Mouse (Mus musculus) intestine, embryonic 15.5 days (tissue): Measurements from ENCODE around the gene Pycr1. TPM values are rescaled to one million over a fixed set of nuclear protein-coding genes. Genes with fewer than 3 reads are reported as not detected.
"Not testable (repeated sequence)": the region's sequence is repeated elsewhere in the genome, so short reads cannot be mapped to it uniquely, and the experiment has no call there.

Experiments used
- ATAC-seq: fragments of 200-750 bp; cut with Nextera tagmentation; 2 replicates; pipeline ENCODE4 v1.8.0; 2017; ENCODE audit warnings: moderate TSS enrichment, moderate library complexity
- H3K27ac ChIP-seq: fragments of 300-500 bp; sonication (generic); 2 replicates; pipeline ENCODE4 v1.5.1; 2015; ENCODE audit warnings: mild to moderate bottlenecking, inconsistent platforms
- H3K27me3 ChIP-seq: fragments of 300-500 bp; sonication (generic); replicated peaks from 2 replicates; pipeline ENCODE4 v1.6.1; 2015; ENCODE audit warnings: inconsistent platforms
- H3K36me3 ChIP-seq: fragments of 300-500 bp; sonication (generic); 2 replicates; pipeline ENCODE4 v1.6.1; 2015; ENCODE audit warnings: inconsistent platforms
- H3K4me1 ChIP-seq: fragments of 300-500 bp; sonication (generic); replicated peaks from 2 replicates; pipeline ENCODE4 v1.6.1; 2015; ENCODE audit warnings: inconsistent platforms
- H3K4me2 ChIP-seq: fragments of 300-500 bp; sonication (generic); replicated peaks from 2 replicates; pipeline ENCODE4 v1.6.1; 2015; ENCODE audit warnings: mild to moderate bottlenecking, inconsistent platforms
- H3K4me3 ChIP-seq: fragments of 300-500 bp; sonication (generic); replicated peaks from 2 replicates; pipeline ENCODE4 v1.5.1; 2015; ENCODE audit warnings: inconsistent platforms
- H3K9ac ChIP-seq: fragments of 300-500 bp; sonication (generic); 2 replicates; pipeline ENCODE4 v1.6.1; 2015; ENCODE audit warnings: inconsistent platforms
- H3K9me3 ChIP-seq: fragments of 300-500 bp; sonication (generic); 2 replicates; pipeline ENCODE4 v1.6.1; 2016; ENCODE audit warnings: inconsistent platforms
- WGBS: fragments of 180-500 bp; shearing (Covaris S2); methylation state at CpG from one replicate; pipeline ENCODE4 v1.1.7; 2015; 5-methylcytosine and 5-hydroxymethylcytosine counted together
- polyA plus RNA-seq: library from polyadenylated mRNA; unstranded; fragments of >200 nt; fragmentation: Nextera tagmentation; extraction: Ambion mirVana; gene quantifications from 2 replicates; pipeline ENCODE4 v1.2.1, GENCODE M21; 2015

Pycr1 gene
- 26.4 TPM in 2 replicates for polyA plus RNA-seq

- H3K4me1 ChIP-seq, result peaks cover 16% of the 10 kb centered on the region
- peak within 1 kb of the TSS; percentile 97 for H3K4me2 ChIP-seq
- H3K9ac ChIP-seq, result peak within 1 kb of the TSS; percentile 57
- no peak within 1 kb of the TSS for H3K27ac ChIP-seq
- H3K9me3 ChIP-seq, result no peaks in the 10 kb centered on the region
- ATAC-seq, result peak; percentile 99
- H3K36me3 ChIP-seq, result no peaks in the 10 kb centered on the region
- under 1% methylated on average over 15 of the region's 15 CpGs for WGBS
- peak within 1 kb of the TSS; percentile 43 for H3K4me3 ChIP-seq
- H3K27me3 ChIP-seq, result peaks cover 13% of the 10 kb centered on the region; the same call in 1 of the 2 replicates
These were observed at the start of gene Pycr1 for GRCm38 (mm10) chr11:120643601-120643987. Gene Pycr1, minus strand, starts transcription at chr11:120643769.

- no peaks in the 10 kb centered on the region for H3K9me3 ChIP-seq
- no peaks in the 10 kb centered on the region for H3K27me3 ChIP-seq
- no peak for ATAC-seq
- 89% methylated on average over 4 of the region's 4 CpGs for WGBS
- H3K4me3 ChIP-seq, result no peak overlapping the region
- H3K36me3 ChIP-seq, result peaks cover 8% of the 10 kb centered on the region; the same call in 1 of the 2 replicates
- H3K27ac ChIP-seq, result no peak overlapping the region
- peaks cover 9% of the 10 kb centered on the region; the same call in 1 of the 2 replicates for H3K4me1 ChIP-seq
- no peak overlapping the region for H3K9ac ChIP-seq
- no peak overlapping the region for H3K4me2 ChIP-seq
These were observed 49.0 kb upstream of the Pycr1 start for GRCm38 (mm10) chr11:120692471-120693011.

GRCm38 (mm10) chr11:120689365-120689764 is 45.8 kb upstream of the Pycr1 start:
- H3K9ac ChIP-seq, result no peak overlapping the region
- 81% methylated on average over 3 of the region's 3 CpGs for WGBS
- no peak overlapping the region for H3K4me2 ChIP-seq
- ATAC-seq, result no peak
- no peaks in the 10 kb centered on the region for H3K4me1 ChIP-seq
- H3K36me3 ChIP-seq, result peaks cover 15% of the 10 kb centered on the region; the same call in 1 of the 2 replicates
- no peaks in the 10 kb centered on the region for H3K27me3 ChIP-seq
- no peak overlapping the region for H3K27ac ChIP-seq
- no peaks in the 10 kb centered on the region for H3K9me3 ChIP-seq
- H3K4me3 ChIP-seq, result no peak overlapping the region

GRCm38 (mm10) chr11:120686650-120687272 is 43.2 kb upstream of the Pycr1 start:
- H3K4me2 ChIP-seq, result no peak overlapping the region
- H3K4me3 ChIP-seq, result no peak overlapping the region
- no peak overlapping the region for H3K9ac ChIP-seq
- ATAC-seq, result no peak; the same call in 1 of the 2 replicates
- 73% methylated on average over 20 of the region's 20 CpGs for WGBS
- H3K27ac ChIP-seq, result no peak overlapping the region
- H3K36me3 ChIP-seq, result peaks cover 15% of the 10 kb centered on the region; the same call in 1 of the 2 replicates
- no peaks in the 10 kb centered on the region for H3K4me1 ChIP-seq
- H3K27me3 ChIP-seq, result no peaks in the 10 kb centered on the region
- H3K9me3 ChIP-seq, result no peaks in the 10 kb centered on the region

- H3K36me3 ChIP-seq, result peaks cover 19% of the 10 kb centered on the region; the same call in 1 of the 2 replicates
- H3K4me2 ChIP-seq, result no peak overlapping the region
- no peaks in the 10 kb centered on the region for H3K9me3 ChIP-seq
- H3K27ac ChIP-seq, result no peak overlapping the region
- H3K27me3 ChIP-seq, result no peaks in the 10 kb centered on the region
- H3K4me1 ChIP-seq, result no peaks in the 10 kb centered on the region
- 78% methylated on average over 2 of the region's 2 CpGs for WGBS
- no peak overlapping the region for H3K9ac ChIP-seq
- no peak overlapping the region for H3K4me3 ChIP-seq
- ATAC-seq, result no peak
These were observed 41.1 kb upstream of the Pycr1 start for GRCm38 (mm10) chr11:120684660-120685059.

- ATAC-seq, result no peak
- H3K36me3 ChIP-seq, result peaks cover 15% of the 10 kb centered on the region; the same call in 1 of the 2 replicates
- 81% methylated on average over 2 of the region's 2 CpGs for WGBS
These were observed 40.5 kb upstream of the Pycr1 start for GRCm38 (mm10) chr11:120684086-120684485.

GRCm38 (mm10) chr11:120683536-120683935 is 40.0 kb upstream of the Pycr1 start:
- Histone ChIP-seq H3K9me3 (no peaks in the 10 kb centered on the region), H3K27me3 (no peaks in the 10 kb centered on the region), H3K36me3 (peaks cover 13% of the 10 kb centered on the region; the same call in 1 of the 2 replicates), H3K27ac (no peak overlapping the region), H3K4me3 (no peak overlapping the region), H3K4me1 (no peaks in the 10 kb centered on the region), H3K4me2 (no peak overlapping the region), H3K9ac (no peak overlapping the region)
- no peak for ATAC-seq
- 89% methylated on average over 3 of the region's 3 CpGs for WGBS

More at GRCm38 (mm10) chr11:120684086-120684485, 40.5 kb upstream of the Pycr1 start:
- H3K9me3 ChIP-seq, result no peaks in the 10 kb centered on the region
- no peak overlapping the region for H3K27ac ChIP-seq
- H3K4me3 ChIP-seq, result no peak overlapping the region
- no peaks in the 10 kb centered on the region for H3K27me3 ChIP-seq
- H3K4me2 ChIP-seq, result no peak overlapping the region
- no peaks in the 10 kb centered on the region for H3K4me1 ChIP-seq
- no peak overlapping the region for H3K9ac ChIP-seq

- H3K27ac ChIP-seq, result no peak overlapping the region
- no peak overlapping the region for H3K4me2 ChIP-seq
- H3K9me3 ChIP-seq, result no peaks in the 10 kb centered on the region
- H3K4me3 ChIP-seq, result no peak overlapping the region
- 94% methylated on average over 5 of the region's 5 CpGs for WGBS
- peaks cover 20% of the 10 kb centered on the region; the same call in 1 of the 2 replicates for H3K36me3 ChIP-seq
- no peak for ATAC-seq
- H3K4me1 ChIP-seq, result no peaks in the 10 kb centered on the region
- H3K9ac ChIP-seq, result no peak overlapping the region
- H3K27me3 ChIP-seq, result no peaks in the 10 kb centered on the region
These were observed 39.1 kb upstream of the Pycr1 start for GRCm38 (mm10) chr11:120682683-120683082.

GRCm38 (mm10) chr11:120679909-120680308 is 36.3 kb upstream of the Pycr1 start:
- H3K9ac ChIP-seq, result no peak overlapping the region
- H3K36me3 ChIP-seq, result peaks cover 13% of the 10 kb centered on the region; the same call in 1 of the 2 replicates
- H3K4me2 ChIP-seq, result no peak overlapping the region
- 78% methylated on average over 3 of the region's 3 CpGs for WGBS
- no peaks in the 10 kb centered on the region for H3K27me3 ChIP-seq
- no peaks in the 10 kb centered on the region for H3K9me3 ChIP-seq
- no peak overlapping the region for H3K27ac ChIP-seq
- H3K4me1 ChIP-seq, result 0 out of 2 replicates have a peak, but pooled peaks cover 3% of the 10 kb centered on the region
- no peak; the same call in 1 of the 2 replicates for ATAC-seq
- no peak overlapping the region for H3K4me3 ChIP-seq

- WGBS, result 85% methylated on average over 4 of the region's 4 CpGs
- Histone ChIP-seq H3K27me3 (no peaks in the 10 kb centered on the region), H3K4me2 (no peak overlapping the region), H3K27ac (no peak overlapping the region), H3K9me3 (no peaks in the 10 kb centered on the region), H3K9ac (no peak overlapping the region), H3K36me3 (peaks cover 13% of the 10 kb centered on the region; the same call in 1 of the 2 replicates), H3K4me1 (peaks cover 8% of the 10 kb centered on the region; the same call in 1 of the 2 replicates), H3K4me3 (no peak overlapping the region)
- ATAC-seq, result no peak
These were observed 33.4 kb upstream of the Pycr1 start for GRCm38 (mm10) chr11:120676951-120677350.

- ATAC-seq, H3K27ac ChIP-seq, H3K4me3 ChIP-seq, H3K4me2 ChIP-seq, H3K4me1 ChIP-seq, H3K27me3 ChIP-seq, H3K9me3 ChIP-seq, H3K9ac ChIP-seq: not testable (repeated sequence)
- H3K36me3 ChIP-seq, result peaks cover 12% of the 10 kb centered on the region; the same call in 1 of the 2 replicates
- 79% methylated on average over 5 of the region's 5 CpGs for WGBS
These were observed 32.3 kb upstream of the Pycr1 start for GRCm38 (mm10) chr11:120675875-120676274.

GRCm38 (mm10) chr11:120673594-120674122 is 30.1 kb upstream of the Pycr1 start:
- Histone ChIP-seq H3K36me3 (peaks cover 8% of the 10 kb centered on the region; the same call in 1 of the 2 replicates), H3K4me2 (peak overlapping the region; percentile 67), H3K27me3 (no peaks in the 10 kb centered on the region), H3K9me3 (no peaks in the 10 kb centered on the region), H3K4me3 (peak overlapping the region; percentile 66), H3K27ac (peak overlapping the region; percentile 81), H3K4me1 (peaks cover 8% of the 10 kb centered on the region; the same call in 1 of the 2 replicates), H3K9ac (peak overlapping the region; percentile 66)
- WGBS, result 31% methylated on average over 12 of the region's 12 CpGs
- ATAC-seq, result peak; percentile 24
